ENCODE assay signal across 19 mouse cellular contexts in genomic region chr6:99441100-99441499, GRCm38 (mm10).
DNase-seq lines count a peak whose midpoint lies in the region; ATAC-seq lines count a peak whose summit lies in the region.
"Had no signal": no experiment of that assay in that cellular context is flagged by ENCODE, and none has a peak within 500 bp of the region (broad histone marks: within the 10 kb centered on the region; RNA-seq: fewer than 3 reads in every experiment).

No protein-coding gene starts in this region.

- peak overlapping the region; percentile 77; the same call in 1 of the 2 replicates for H3K27ac ChIP-seq in embryonic facial prominence, embryonic 13.5 days
- no peak overlapping the region for H3K27ac ChIP-seq in embryonic facial prominence, embryonic 10.5 days (replicated peaks)
- H3K27ac ChIP-seq: forebrain, embryonic 13.5 days had no signal

- no peak overlapping the region for H3K4me3 ChIP-seq in embryonic facial prominence, embryonic 13.5 days
- no peak overlapping the region for H3K4me3 ChIP-seq in embryonic facial prominence, embryonic 10.5 days
- H3K4me3 ChIP-seq: forebrain, embryonic 13.5 days; hindbrain, embryonic 13.5 days; midbrain, embryonic 15.5 days; neural tube, embryonic 13.5 days had no signal

- H3K36me3 ChIP-seq in embryonic facial prominence, embryonic 13.5 days = no peaks in the 10 kb centered on the region
- no peaks in the 10 kb centered on the region for H3K36me3 ChIP-seq in embryonic facial prominence, embryonic 10.5 days (replicated peaks)
- H3K36me3 ChIP-seq: hindbrain, embryonic 13.5 days; midbrain, embryonic 15.5 days; neural tube, embryonic 13.5 days had no signal

- H3K4me1 ChIP-seq in embryonic facial prominence, embryonic 13.5 days = peaks cover 42% of the 10 kb centered on the region
- H3K4me1 ChIP-seq in embryonic facial prominence, embryonic 10.5 days = peaks cover 39% of the 10 kb centered on the region

- H3K9me3 ChIP-seq in embryonic facial prominence, embryonic 13.5 days = no peaks in the 10 kb centered on the region
- no peaks in the 10 kb centered on the region for H3K9me3 ChIP-seq in embryonic facial prominence, embryonic 10.5 days
- H3K9me3 ChIP-seq: forebrain, embryonic 13.5 days; hindbrain, embryonic 13.5 days; midbrain, embryonic 15.5 days; neural tube, embryonic 13.5 days had no signal

- no peaks in the 10 kb centered on the region for H3K27me3 ChIP-seq in embryonic facial prominence, embryonic 13.5 days
- H3K27me3 ChIP-seq in embryonic facial prominence, embryonic 10.5 days (replicated peaks; ENCODE audit: low read depth, poor library complexity, severe bottlenecking) = no peaks in the 10 kb centered on the region
- H3K27me3 ChIP-seq: midbrain, embryonic 15.5 days; neural tube, embryonic 13.5 days had no signal

- DNase-seq in embryonic facial prominence, embryonic 10.5 days (ENCODE audit: low spot score) = no peak
- DNase-seq in layer of hippocampus, adult 9-11 months = peak; percentile 52
- DNase-seq in layer of hippocampus, postnatal 14 days (ENCODE audit: low spot score in 2 of 2) = no peak
- DNase-seq in CD4-positive helper T cell, adult 2 months (ENCODE audit: low read depth, low spot score) = peak; percentile 52
- DNase-seq in left cerebral cortex, adult 9 months (ENCODE audit: low spot score in 2 of 2) = peak; percentile 58 to 59
- no peak for DNase-seq in urinary bladder, postnatal 25 days (ENCODE audit: low spot score)
- no peak for DNase-seq in MN1 (ENCODE audit: low spot score)
- DNase-seq: adrenal gland, adult 8-10 months; cerebellum, postnatal 10 days; kidney, adult 8-10 months; liver; lung, adult 2 months; retina, postnatal 1 day; thymus, postnatal 36 days had no signal

- H3K4me2 ChIP-seq in embryonic facial prominence, embryonic 13.5 days = no peak overlapping the region
- H3K4me2 ChIP-seq: forebrain, embryonic 13.5 days; hindbrain, embryonic 13.5 days; midbrain, embryonic 15.5 days; neural tube, embryonic 13.5 days had no signal

- no peak for ATAC-seq in embryonic facial prominence, embryonic 13.5 days (ENCODE audit: insufficient number of reproducible peaks, insufficient read depth, low FRiP score, low TSS enrichment, low read depth)
- ATAC-seq: forebrain, embryonic 13.5 days had no signal

- no peak overlapping the region for H3K9ac ChIP-seq in embryonic facial prominence, embryonic 13.5 days
- H3K9ac ChIP-seq: forebrain, embryonic 13.5 days; hindbrain, embryonic 13.5 days; midbrain, embryonic 15.5 days; neural tube, embryonic 13.5 days had no signal

- 69% methylated on average over 7 of the region's 7 CpGs for WGBS in embryonic facial prominence, embryonic 13.5 days
- WGBS in embryonic facial prominence, embryonic 10.5 days = 76% methylated on average over 7 of the region's 7 CpGs

Comparison
In these comparisons a context has a peak if more than half of its experiments do, and no peak if none do; other contexts are left out.
1. DNase-seq: peak in layer of hippocampus, adult 9-11 months (single experiment), CD4-positive helper T cell, adult 2 months (single experiment) and left cerebral cortex, adult 9 months (2 of 2); none in embryonic facial prominence, embryonic 10.5 days (single experiment), layer of hippocampus, postnatal 14 days (0 of 2), urinary bladder, postnatal 25 days (single experiment) and MN1 (single experiment).